Mouse (Mus musculus): ENCODE measurements around the gene Fhit.

GRCm38 (mm10) chr14:11083462-11083861, 78.4 kb downstream of the Fhit start:
- TF ChIP-seq GATA1 (IDR thresholded peaks at IDR 0.05; ENCODE audit: borderline replicate concordance, low read length), result no peak
- TF ChIP-seq FLI1 (IDR thresholded peaks at IDR 0.05; ENCODE audit: low read length), result no peak

Measured in megakaryocyte, embryonic 14.5 days (primary cell).